Comparison of ENCODE assay signal across 8 mouse cellular contexts in the genomic region with DNA sequence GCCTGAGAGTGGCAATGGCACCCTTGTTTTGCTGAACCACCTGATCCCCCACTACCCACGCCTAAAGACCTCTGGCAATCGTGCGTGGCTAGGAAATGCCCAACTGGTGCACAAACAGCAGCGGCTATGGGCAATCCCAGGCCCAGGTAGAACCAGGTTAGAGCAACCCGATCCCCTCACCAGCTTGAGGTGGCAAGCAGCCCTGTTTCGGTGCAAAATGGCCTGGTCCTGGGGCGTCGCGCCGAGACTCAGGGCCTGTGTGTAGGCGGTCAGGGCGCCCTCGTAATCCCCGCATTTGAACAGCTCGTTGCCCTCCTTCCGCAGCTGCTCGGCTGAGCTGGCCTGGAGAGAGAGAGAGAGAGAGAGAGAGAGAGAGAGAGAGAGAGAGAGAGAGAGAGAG. TPM values are rescaled to one million over a fixed set of nuclear protein-coding genes. Genes with fewer than 3 reads are reported as not detected.
DNase-seq lines count a peak whose midpoint lies in the region; ATAC-seq lines count a peak whose summit lies in the region.

No protein-coding gene starts in this region.

- H3K4me3 ChIP-seq in heart, embryonic 15.5 days, result peak overlapping the region; percentile 75
- peak overlapping the region; percentile 71 for H3K4me3 ChIP-seq in limb, embryonic 10.5 days
- peak overlapping the region; percentile 68 for H3K4me3 ChIP-seq in midbrain, embryonic 12.5 days

- H3K4me2 ChIP-seq in heart, embryonic 15.5 days, result peak overlapping the region; percentile 83
- H3K4me2 ChIP-seq in midbrain, embryonic 12.5 days (replicated peaks), result peak overlapping the region; percentile 86

- WGBS in heart, embryonic 15.5 days, result 8% methylated on average over 17 of the region's 17 CpGs
- 12% methylated on average over 17 of the region's 17 CpGs for WGBS in limb, embryonic 10.5 days
- 10% methylated on average over 17 of the region's 17 CpGs for WGBS in midbrain, embryonic 12.5 days

- no peaks in the 10 kb centered on the region for H3K9me3 ChIP-seq in heart, embryonic 15.5 days (replicated peaks)
- no peaks in the 10 kb centered on the region for H3K9me3 ChIP-seq in limb, embryonic 10.5 days (replicated peaks)
- no peaks in the 10 kb centered on the region for H3K9me3 ChIP-seq in midbrain, embryonic 12.5 days

- no peak for ATAC-seq in heart, embryonic 15.5 days (replicated peaks; ENCODE audit: insufficient number of reproducible peaks, insufficient read depth, low FRiP score, low read depth)
- ATAC-seq in midbrain, embryonic 12.5 days (ENCODE audit: low FRiP score, low read depth), result no peak

- DNase-seq in layer of hippocampus, postnatal 10 days (ENCODE audit: low spot score in 2 of 2), result peak; percentile 37 to 46
- no peak for DNase-seq in layer of hippocampus, postnatal 14 days (ENCODE audit: low spot score in 2 of 2)
- DNase-seq in cerebellum, adult 8-10 months, result peak; percentile 59
- DNase-seq in limb, embryonic 10.5 days (ENCODE audit: low spot score), result peak; percentile 59
- DNase-seq in thymus, postnatal 25 days, result peak; percentile 45
- DNase-seq in left cerebral cortex, adult 8-10 months (ENCODE audit: low spot score in 2 of 2), result no peak

- H3K9ac ChIP-seq in heart, embryonic 15.5 days, result peak overlapping the region; percentile 56
- H3K9ac ChIP-seq in midbrain, embryonic 12.5 days (replicated peaks), result peak overlapping the region; percentile 77

- peak overlapping the region; percentile 43 for H3K27ac ChIP-seq in heart, embryonic 15.5 days
- peak overlapping the region; percentile 82 for H3K27ac ChIP-seq in limb, embryonic 10.5 days
- peak overlapping the region; percentile 82 for H3K27ac ChIP-seq in midbrain, embryonic 12.5 days (replicated peaks)

- peaks cover 32% of the 10 kb centered on the region for H3K36me3 ChIP-seq in heart, embryonic 15.5 days
- peaks cover 37% of the 10 kb centered on the region for H3K36me3 ChIP-seq in limb, embryonic 10.5 days
- H3K36me3 ChIP-seq in midbrain, embryonic 12.5 days, result peaks cover 36% of the 10 kb centered on the region

- no peaks in the 10 kb centered on the region for H3K27me3 ChIP-seq in heart, embryonic 15.5 days
- H3K27me3 ChIP-seq in limb, embryonic 10.5 days (ENCODE audit: low read depth, poor library complexity, severe bottlenecking), result peaks cover 7% of the 10 kb centered on the region; the same call in 1 of the 2 replicates
- H3K27me3 ChIP-seq in midbrain, embryonic 12.5 days, result no peaks in the 10 kb centered on the region

- peaks cover 35% of the 10 kb centered on the region for H3K4me1 ChIP-seq in heart, embryonic 15.5 days (replicated peaks)
- H3K4me1 ChIP-seq in limb, embryonic 10.5 days, result peaks cover 42% of the 10 kb centered on the region
- H3K4me1 ChIP-seq in midbrain, embryonic 12.5 days, result peaks cover 52% of the 10 kb centered on the region

RNA-seq across cellular contexts. Expression of gene Unc45a, which starts 1.4 kb away (rescaled TPM):
- 10 to 100 TPM; 47.9 to 61.9 TPM for total RNA-seq in layer of hippocampus, postnatal 10 days (2021)
- 10 to 100 TPM; 40.6 to 47.9 TPM for total RNA-seq in layer of hippocampus, postnatal 14 days (2021)
- 16.6 and 21.5 TPM in 2 replicates for polyA plus RNA-seq in heart, embryonic 15.5 days (2015; fragmentation: Nextera tagmentation; extraction: Ambion mirVana)
- polyA plus RNA-seq in limb, embryonic 10.5 days (2016; fragmentation: Nextera tagmentation; extraction: Ambion mirVana), result 51.8 and 53.3 TPM in 2 replicates
- 51.4 and 54.9 TPM in 2 replicates for polyA plus RNA-seq in midbrain, embryonic 12.5 days (2016; fragmentation: Nextera tagmentation; extraction: Ambion mirVana)
- 10 to 100 TPM; 40.2 to 43.7 (median 42.4) TPM for total RNA-seq in left cerebral cortex, adult 8-10 months (2022)

RNA-seq across cellular contexts. Expression of gene Hddc3, which starts 3.5 kb away (rescaled TPM):
- 10 to 100 TPM; 37.2 to 44.9 TPM for total RNA-seq in layer of hippocampus, postnatal 10 days (2021)
- total RNA-seq in layer of hippocampus, postnatal 14 days (2021), result 10 to 100 TPM; 45.8 to 46.3 TPM
- 16.1 and 17.4 TPM in 2 replicates for polyA plus RNA-seq in heart, embryonic 15.5 days (2015; fragmentation: Nextera tagmentation; extraction: Ambion mirVana)
- polyA plus RNA-seq in limb, embryonic 10.5 days (2016; fragmentation: Nextera tagmentation; extraction: Ambion mirVana), result 21.0 and 25.6 TPM in 2 replicates
- 24.3 and 24.8 TPM in 2 replicates for polyA plus RNA-seq in midbrain, embryonic 12.5 days (2016; fragmentation: Nextera tagmentation; extraction: Ambion mirVana)
- total RNA-seq in left cerebral cortex, adult 8-10 months (2022), result 10 to 100 TPM; 50.5 to 63.4 (median 57.2) TPM

RNA-seq across cellular contexts. Expression of gene Rccd1, which starts 15.1 kb away (rescaled TPM):
- 10 to 100 TPM; 21.2 to 22.3 TPM for total RNA-seq in layer of hippocampus, postnatal 10 days (2021)
- 10 to 100 TPM; 14.5 to 15.4 TPM for total RNA-seq in layer of hippocampus, postnatal 14 days (2021)
- polyA plus RNA-seq in heart, embryonic 15.5 days (2015; fragmentation: Nextera tagmentation; extraction: Ambion mirVana), result 7.9 and 9.0 TPM in 2 replicates
- polyA plus RNA-seq in limb, embryonic 10.5 days (2016; fragmentation: Nextera tagmentation; extraction: Ambion mirVana), result 11.6 and 12.0 TPM in 2 replicates
- 14.2 and 16.2 TPM in 2 replicates for polyA plus RNA-seq in midbrain, embryonic 12.5 days (2016; fragmentation: Nextera tagmentation; extraction: Ambion mirVana)
- total RNA-seq in left cerebral cortex, adult 8-10 months (2022), result 10 to 100 TPM; 16.3 to 21.7 (median 18.0) TPM

RNA-seq across cellular contexts. Expression of gene Man2a2, which starts 31.8 kb away (rescaled TPM):
- 100 to 1,000 TPM; 106 to 115 TPM for total RNA-seq in layer of hippocampus, postnatal 10 days (2021)
- total RNA-seq in layer of hippocampus, postnatal 14 days (2021), result 100 to 1,000 TPM; 124 to 139 TPM
- polyA plus RNA-seq in heart, embryonic 15.5 days (2015; fragmentation: Nextera tagmentation; extraction: Ambion mirVana), result 15.1 and 21.1 TPM in 2 replicates
- 19.7 and 23.1 TPM in 2 replicates for polyA plus RNA-seq in limb, embryonic 10.5 days (2016; fragmentation: Nextera tagmentation; extraction: Ambion mirVana)
- 23.1 and 26.0 TPM in 2 replicates for polyA plus RNA-seq in midbrain, embryonic 12.5 days (2016; fragmentation: Nextera tagmentation; extraction: Ambion mirVana)
- 100 to 1,000 TPM; 158 to 168 (median 165) TPM for total RNA-seq in left cerebral cortex, adult 8-10 months (2022)

RNA-seq across cellular contexts. Expression of gene Prc1, which starts 45.1 kb away (rescaled TPM):
- total RNA-seq in layer of hippocampus, postnatal 10 days (2021), result 10 to 100 TPM; 10.2 to 10.7 TPM
- total RNA-seq in layer of hippocampus, postnatal 14 days (2021), result 1 to 10 TPM; 2.4 to 4.9 TPM
- 125 and 145 TPM in 2 replicates for polyA plus RNA-seq in heart, embryonic 15.5 days (2015; fragmentation: Nextera tagmentation; extraction: Ambion mirVana)
- polyA plus RNA-seq in limb, embryonic 10.5 days (2016; fragmentation: Nextera tagmentation; extraction: Ambion mirVana), result 160 and 172 TPM in 2 replicates
- 175 and 180 TPM in 2 replicates for polyA plus RNA-seq in midbrain, embryonic 12.5 days (2016; fragmentation: Nextera tagmentation; extraction: Ambion mirVana)
- total RNA-seq in left cerebral cortex, adult 8-10 months (2022), result 1 to 10 TPM in 3 of 4 experiments, under 1 TPM in 1; 0.51 to 1.8 (median 1.7) TPM

Comparison
In these comparisons a context has a peak if more than half of its experiments do, and no peak if none do; other contexts are left out.
1. DNase-seq: peak in layer of hippocampus, postnatal 10 days (2 of 2), cerebellum, adult 8-10 months (single experiment), limb, embryonic 10.5 days (single experiment) and thymus, postnatal 25 days (single experiment); none in layer of hippocampus, postnatal 14 days (0 of 2) and left cerebral cortex, adult 8-10 months (0 of 2).
2. Peak in every context shown above with its lines, with median percentiles within 50 percentile points of each other: H3K27ac ChIP-seq and H3K4me3 ChIP-seq.